Mouse (Mus musculus) CD4-positive, CD25-positive, alpha-beta regulatory T cell, adult 2 months (primary cell): ENCODE results near the gene Mllt11.

Experiments
- DNase-seq: peaks from one replicate; pipeline ENCODE4 v3.0.0-alpha.2; 2012; ENCODE audit warnings: low read depth, low spot score

Gene Mllt11

DNA sequence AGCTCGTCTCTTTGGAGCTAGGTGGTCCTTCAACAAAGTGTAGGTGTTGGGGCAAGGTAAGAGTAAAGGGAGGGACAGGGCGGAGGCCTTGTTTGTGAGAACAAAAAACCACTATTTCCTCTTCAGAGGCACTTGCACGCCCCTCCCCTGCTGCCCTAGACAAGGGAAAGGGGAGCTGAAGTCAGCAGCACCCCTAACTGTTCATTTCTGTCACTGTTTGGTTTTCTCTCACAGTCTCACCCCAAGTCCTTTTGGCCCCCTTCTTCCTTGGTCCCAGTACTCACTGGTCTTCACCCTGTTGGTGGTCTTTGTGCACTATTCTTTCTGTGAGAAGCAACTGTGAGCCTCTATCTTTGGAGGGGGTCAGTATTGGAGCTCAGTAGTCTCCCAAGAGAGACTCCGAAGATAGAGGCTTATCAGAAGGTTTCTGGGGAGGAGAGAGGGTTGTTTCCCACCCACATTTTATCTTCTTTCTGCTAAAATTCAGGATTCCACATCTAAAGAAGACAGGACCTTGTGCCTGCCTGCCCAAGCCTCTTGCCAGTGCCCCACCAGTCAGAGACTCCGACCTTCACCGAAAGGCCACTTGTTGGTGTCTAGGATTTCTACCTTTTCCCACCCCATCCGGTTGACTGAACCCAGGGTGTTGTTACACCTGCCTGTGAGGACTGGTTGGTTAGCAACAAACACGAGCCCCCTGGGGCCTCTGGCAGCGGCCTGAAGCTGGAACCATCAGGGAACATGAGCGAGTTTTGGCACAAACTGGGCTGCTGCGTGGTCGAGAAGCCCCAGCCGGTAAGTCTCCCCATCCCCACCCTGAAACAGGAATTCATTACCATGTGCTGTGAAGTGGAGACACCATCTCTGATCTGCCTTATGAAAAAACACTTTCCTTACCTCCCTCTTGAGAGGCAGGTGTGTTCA, at the start of gene Mllt11:
TSS of gene Mllt11 (minus strand) at position 874 of the 924 bp plus-strand sequence.
- peak; percentile 70 for DNase-seq

DNA sequence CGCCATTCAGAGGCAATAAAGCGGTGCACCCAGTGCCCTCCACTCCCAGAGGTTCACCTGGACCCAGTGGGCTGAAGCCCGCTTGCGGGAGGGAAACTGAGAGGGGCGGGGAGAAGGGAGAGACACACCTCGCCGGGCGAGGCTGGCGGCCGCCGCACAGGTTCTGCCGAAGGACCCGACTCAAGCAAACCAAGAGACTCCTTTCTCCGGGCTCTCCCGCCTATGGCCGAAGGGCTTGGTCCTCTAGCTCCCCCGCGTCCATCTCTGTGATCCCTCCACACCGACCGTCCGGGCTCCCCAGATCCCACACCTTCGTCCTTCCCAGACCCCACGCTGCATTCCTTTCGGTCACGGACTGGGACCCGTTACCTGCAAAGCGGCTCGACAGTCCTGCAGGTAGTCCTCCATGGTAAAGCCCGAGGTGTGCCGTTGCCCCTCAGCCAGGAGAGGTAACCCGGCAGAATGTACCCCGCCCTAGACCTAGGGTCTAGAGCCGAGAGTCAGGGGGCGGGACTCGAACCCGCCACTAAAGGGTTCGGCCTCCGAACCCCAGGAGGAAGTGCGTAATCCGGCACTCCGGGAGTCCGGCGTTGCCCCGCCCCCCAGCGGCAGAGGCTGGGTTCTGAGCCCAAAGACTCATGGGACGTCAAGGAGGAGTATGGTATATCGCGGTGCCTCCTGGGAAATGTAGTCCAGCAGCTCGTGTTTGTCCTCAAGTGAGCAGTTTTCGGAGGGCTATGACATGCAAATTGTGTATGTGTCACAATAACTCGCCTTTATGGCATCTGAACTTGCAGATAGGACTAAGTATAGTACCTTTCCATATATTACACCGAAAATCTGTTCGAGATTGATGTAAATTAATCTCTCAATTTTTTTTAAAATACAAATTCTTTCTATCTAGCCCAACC, 49.5 kb upstream of the Mllt11 start, which contains the start of the genes Mindy1 and Prune1:
TSS of gene Mindy1 (plus strand) at position 130 of the 911 bp plus-strand sequence.
TSS of gene Prune1 (minus strand) at position 861 of the 911 bp plus-strand sequence.
- peak; percentile 98 for DNase-seq

DNA sequence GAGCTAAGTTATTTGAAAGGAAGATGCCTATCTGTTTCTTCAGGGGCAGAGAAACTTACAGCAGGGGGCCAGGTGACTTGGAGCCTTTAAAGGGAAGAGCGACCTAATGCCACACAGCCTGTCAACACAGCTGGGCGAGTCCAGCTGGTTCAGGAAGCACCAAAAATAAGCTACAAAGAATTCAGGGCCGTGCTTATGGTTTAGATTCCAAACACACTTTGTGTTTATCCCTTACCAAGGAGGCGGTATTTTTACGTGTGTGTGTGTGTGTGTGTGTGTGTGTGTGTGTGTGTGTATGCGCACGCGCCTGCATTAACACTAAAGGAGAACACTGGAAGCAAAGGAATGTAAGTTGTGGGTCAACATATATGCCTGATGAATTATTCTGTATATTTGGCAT, 48.8 kb upstream of the Mllt11 start:
- peak; percentile 33 for DNase-seq

DNA sequence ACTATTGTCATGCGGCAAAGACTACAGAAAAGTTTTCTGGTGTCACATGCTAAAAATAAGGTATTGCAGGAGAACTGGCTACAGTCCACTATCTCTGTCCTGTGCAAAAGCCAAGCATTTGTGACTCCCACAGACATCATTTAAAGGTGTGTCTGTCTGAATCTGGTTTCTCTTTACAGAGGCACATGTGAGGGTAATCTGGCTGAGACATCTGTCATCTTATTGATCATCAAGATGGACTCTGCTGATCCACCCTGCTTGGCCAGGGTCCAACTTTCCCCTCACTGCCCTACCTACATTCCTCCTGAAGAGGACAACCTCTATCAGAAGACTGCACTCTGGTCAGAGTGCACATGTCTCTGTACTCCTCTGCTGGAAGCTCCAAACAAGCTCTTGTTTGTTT, 45.2 kb upstream of the Mllt11 start:
- no peak for DNase-seq

DNA sequence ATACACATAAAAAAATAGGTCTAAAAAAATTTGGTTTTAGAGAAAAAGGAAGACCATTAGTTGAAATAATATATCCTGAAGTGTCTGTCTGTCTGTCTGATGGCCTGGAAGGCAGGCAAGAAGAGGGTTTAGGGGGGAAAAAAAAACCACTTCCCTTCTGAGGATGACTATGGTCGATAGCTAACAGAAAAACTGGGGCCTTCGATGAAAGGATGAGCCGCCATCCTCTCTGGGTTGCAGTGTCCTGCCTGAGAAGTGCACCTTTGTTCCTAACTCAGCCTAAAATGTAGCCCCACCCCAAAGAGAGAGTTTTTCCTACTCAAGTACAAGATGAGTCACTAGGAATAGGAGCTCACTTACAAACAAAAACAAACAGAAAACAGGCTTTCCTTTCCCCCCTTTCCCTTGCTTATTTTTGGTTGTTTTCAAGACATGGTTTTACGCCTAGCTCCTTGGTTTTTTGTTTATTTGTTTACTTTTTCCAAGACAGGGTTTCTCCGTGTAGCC, 44.5 kb upstream of the Mllt11 start:
- DNase-seq = no peak

DNA sequence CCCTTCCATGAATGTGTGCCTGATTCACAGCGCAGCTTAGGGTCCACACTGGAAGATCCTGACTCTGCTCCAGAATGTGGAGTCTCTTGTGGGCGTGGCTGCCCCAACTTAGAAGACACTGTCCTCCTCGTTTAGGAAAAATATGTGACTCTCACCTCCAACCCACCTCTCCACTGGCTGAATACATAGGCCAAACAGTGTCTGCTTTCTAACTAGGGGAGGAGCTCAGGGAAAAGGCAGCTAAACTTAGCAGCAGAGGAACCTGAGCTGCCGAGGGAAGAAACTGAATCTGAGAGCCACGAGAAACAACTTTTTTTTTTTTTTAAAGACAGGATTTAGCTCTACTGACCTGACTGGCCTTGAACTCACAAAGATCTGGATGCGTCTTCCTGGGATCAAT, 43.2 kb upstream of the Mllt11 start:
- DNase-seq = no peak

DNA sequence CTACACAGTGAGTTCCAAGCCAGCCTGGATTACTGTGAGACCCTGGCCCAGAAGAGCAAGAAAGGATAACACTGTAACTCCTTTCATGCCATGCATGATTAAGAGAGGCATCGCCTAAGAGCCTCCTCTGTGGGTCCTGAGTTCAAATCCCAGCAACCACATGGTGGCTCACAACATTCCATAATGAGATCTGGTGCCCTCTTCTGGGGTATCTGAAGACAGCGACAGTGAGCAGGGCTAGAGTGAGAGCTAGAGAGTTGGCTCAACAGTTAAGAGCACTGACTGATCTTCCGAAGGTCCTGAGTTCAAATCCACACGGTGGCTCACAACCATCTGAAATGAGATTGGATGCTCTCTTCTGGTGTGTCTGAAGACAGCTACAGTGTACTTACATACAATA, 42.5 kb upstream of the Mllt11 start:
- DNase-seq = no peak

DNA sequence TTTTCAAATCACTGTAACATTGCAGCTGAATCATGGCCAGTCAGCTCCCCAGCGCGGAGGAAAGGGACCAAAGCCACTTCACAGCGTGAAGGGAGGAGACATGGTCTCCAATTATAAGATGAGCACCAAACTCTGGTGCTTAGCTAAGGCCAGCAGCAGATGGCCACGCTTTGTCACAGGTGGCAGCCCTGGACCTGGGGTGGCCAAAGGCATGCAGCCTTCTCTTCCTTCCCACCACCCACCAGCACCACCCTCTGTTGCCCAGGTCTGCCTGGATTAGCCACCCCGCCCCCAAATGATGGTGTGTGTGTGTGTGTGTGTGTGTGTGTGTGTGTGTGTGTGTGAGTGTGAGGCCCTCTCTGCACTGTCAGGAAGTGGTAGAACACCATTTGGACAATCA, 41.5 kb upstream of the Mllt11 start:
- no peak for DNase-seq

DNA sequence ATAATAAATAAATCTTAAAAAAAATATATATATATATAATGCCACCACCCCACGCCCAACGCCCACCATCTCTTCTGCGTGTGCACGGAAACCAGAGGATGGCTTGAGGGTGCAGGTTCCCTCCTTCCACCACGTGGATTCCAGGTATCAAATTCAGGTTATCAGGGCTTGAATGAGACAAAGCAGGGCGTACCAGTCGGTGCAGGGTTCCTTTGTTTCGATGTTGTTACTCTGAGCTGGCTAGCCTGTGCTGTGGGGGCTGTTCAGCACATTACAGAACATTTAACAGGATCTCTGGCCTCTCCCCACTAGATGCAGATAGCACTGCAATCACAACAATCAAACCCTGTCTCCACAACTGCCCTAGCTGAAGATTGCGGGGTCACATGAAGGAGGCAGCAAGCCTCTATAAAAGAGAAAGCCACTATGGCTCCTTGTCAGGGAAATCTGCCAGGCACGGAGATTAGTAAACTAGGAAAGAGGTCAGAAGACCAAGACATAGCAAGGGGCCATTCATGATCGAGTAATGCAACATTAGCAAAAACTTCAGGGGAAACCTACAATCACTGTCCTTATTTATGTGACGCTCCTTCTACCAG, 38.9 kb upstream of the Mllt11 start:
- DNase-seq = no peak

DNA sequence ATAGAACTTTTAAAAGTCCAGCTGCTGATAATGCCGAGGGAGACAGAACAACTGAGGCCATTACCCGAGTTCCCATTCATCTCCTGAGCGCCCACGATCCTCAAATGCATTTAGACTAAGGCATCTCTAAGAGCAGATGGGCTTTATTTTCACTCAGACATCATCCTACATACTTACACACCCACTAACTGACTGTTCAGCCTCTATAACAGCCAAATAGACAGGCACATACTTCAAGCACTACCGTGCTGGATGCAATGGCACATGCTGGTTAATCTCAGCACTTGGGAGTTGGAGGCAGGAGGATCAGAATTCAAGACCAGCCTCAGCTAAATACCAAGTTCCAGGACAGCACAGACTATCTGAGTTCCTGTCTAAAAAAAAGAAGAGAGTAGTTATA, 37.8 kb upstream of the Mllt11 start:
- DNase-seq = no peak

DNA sequence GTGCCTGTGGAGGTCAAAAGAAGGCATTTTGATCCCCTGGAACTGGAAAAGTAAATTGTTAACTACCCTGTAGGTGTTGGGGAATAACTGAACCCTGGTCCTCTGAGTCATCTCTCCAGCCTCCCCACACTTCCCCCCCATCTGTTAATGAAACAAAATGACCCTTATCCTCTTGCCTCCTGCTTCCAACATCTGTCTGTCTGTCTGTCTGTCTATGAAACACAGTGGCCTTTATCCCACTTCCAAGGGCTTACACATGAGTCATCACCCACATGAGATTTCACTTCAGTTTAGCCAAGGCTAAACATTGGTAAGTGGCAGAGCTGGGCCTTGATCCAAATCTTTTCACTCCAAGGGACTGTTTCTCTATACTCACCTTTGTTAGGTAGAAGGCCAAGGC, 35.9 kb upstream of the Mllt11 start:
- no peak for DNase-seq

DNA sequence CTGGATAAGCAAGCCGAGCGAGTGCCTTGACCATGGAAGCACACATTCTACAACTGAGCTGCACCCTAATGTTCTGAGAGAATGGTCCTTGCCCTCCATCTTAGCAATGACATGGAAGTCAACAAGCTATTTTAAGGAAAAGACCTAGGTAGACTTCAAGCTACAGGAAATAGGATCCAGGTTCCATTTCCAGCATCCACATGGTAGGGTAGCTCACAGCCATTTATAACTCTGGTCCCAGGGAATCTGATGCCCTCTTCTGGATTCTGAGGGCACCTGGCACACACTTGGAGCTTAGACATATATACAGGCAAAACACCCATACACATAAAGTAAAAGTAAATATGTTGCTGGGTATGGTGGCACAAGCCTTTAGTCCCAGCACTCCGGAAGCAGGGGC, 34.1 kb upstream of the Mllt11 start:
- DNase-seq = no peak

DNA sequence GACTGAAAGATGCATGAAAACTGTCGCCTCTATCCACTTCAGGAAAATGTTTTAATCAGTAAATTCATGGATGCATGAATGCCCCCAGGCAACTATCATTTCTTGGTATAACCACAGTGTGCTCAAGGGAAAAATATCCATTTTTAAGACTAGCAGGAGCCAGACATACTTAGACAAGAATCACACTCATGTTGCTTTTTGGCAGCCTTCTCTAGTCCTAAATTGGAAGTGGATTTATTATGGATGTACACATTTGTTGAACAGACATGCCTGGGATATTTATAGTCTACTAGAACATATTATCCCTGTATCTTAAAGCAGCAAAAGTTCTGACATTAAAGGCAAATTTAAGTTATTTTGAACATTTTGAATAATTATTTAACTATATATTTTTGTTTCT, 32.8 kb upstream of the Mllt11 start:
- DNase-seq = no peak

DNA sequence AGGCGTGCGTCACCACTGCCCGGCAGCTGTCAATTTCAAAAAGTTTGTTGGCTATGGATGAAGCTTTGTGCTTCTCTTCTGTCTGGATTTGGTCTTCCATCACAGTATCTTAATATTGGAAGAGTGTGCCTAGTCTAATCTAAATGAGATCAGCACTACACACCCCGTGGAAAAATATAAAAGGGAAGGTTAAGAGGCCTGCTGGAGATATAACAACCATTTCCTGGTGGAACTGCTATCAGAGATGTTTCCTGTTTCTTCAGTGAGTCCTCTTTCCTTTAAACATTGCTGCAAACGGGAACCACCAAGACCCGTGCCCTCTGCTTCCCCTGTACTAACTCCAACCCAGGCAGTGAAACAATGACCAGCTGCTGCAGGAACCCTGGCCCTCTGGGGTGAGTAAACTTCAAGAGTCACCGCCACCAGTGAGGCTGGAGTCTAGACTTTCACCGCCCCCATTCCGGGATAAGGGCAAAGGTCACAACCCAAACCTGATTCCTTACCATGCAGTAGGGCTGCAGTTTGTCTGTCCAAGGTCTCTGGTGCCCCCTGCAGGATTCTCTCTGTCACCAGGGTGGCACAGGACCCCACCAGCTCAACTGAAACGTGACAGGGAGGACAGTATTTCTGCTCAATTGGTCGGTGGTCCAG, 31.2 kb upstream of the Mllt11 start:
- DNase-seq = peak; percentile 85

DNA sequence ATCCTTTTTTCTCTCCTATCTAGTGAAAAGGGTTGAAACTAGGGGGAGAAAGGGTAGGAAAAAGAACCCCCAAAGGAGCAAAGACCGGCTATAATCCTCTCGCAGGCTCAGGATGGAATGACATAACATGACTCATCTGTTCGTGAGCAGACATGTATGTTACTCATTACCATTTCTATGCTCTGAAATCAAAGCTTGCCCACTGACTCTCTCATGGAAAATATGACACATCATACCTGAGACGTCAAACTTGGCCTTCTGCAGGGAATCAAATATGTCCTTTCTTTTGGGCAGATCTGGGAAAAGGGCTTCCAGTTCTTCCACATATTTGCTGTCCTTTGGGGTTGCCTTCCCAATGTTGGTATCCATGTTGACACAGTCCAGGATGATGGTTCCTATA, 30.0 kb upstream of the Mllt11 start:
- DNase-seq = no peak

DNA sequence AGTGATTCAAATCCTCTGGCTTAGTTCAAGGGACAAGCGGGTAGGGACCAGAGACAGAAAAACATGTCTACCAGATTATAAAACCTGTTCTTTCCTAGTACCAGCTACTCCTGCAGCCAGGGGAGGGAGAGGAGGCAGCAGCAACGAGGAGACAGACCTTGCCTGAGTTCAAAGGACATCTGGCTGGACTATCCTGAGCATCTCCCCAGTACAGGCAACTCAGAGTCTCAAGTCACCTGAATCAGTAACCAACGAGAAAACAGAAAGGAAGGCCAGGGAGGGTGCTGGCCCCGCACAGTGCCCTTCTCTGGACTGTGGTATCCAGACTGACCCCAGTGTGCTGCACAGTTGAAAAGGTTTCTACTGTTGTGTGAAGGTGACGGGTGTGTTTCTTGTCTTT, 25.0 kb upstream of the Mllt11 start:
- no peak for DNase-seq

DNA sequence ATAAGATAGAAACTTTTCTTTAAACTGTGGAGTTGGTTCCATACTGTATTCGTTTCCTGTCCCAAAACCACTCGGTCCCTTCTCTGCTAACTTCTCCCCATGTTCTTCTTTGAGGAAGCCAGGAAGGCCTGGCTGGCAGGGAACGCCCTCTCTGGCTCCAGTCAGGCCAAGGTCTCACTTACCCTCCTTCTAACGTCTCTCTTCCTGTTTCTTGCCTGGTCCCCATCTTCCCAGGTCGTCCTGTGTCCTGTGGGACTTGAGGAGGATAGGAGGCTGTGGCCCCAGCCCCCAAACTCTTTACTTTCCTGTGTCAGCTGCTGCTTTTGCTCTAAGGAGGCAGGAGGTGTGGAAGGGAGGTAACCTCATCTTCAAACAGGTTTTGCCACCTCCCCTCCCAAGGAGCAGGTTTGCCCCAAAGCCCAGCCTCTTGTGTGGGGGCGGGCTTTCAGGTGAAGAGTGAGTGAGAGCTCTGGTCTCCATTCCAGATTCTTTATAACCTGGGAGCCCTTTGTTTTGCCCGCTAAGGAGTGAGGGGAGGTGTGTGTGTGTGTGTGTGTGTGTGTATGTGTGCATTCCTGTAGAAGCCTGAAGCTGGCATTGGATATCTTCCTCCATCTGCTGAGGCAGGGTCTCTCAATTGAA, 18.9 kb upstream of the Mllt11 start, which contains the start of gene Bnipl:
TSS of gene Bnipl (minus strand) at position 411 of the 642 bp plus-strand sequence.
- DNase-seq = no peak

DNA sequence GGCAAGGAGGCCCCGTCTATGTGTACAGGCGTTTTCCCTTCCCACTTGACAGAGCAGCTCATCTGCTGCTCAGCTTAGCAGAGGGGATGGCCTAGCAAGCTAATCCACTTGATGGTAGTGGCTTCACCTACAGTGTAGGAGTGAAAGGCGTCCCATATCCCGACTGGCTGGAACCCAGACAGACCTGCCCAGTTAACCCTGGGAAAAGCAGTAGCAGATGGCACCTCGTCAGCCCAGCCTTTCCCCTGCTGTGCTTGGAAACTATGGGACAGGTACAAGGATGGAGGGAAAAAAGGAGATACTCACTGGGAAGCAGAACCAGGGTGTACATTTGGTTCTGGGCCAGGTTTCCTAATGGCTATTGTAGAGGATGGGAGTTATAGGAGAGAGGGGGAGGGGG, 18.4 kb upstream of the Mllt11 start:
- no peak for DNase-seq

DNA sequence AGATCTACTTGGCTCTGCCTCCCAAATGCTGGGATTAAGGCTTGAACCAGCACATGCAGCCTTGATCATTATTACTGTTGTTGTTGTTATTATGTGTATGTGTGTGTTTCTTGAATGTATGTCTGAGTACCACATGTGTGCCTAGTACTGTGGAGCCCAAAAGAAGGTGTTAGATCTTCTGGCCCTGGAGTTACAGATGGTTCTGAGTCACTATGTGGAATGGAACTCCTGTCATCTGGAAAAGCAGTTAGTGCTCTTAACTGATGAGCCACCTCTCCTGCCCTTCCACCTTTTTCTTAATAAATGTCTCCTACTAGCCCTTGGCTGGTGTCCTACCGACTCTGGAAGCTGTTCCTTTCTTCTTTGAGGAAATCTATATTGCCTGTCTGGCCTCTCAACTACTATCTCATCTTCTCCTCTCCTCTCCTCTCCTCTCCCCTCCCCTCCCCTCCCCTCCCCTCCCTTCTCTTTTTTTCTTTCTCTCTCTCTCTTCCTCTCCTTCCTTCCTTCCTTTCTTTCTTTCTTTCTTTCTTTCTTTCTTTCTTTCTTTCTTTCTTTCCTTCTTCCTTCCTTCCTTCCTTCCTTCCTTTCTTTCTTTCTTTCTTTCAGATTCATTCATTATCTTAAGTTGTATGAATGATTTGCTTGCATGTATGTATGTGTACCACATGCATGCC, 15.8 kb upstream of the Mllt11 start:
- DNase-seq = no peak
